Mouse (Mus musculus) CH12.LX (cell line): Measurements from ENCODE around the gene Hoxd12. TPM values are rescaled to one million over a fixed set of nuclear protein-coding genes. Genes with fewer than 3 reads are reported as not detected.

ENCODE experiments used
- DNase-seq: peaks from one replicate; pipeline ENCODE4 v3.0.0-alpha.2; 2013; ENCODE audit errors: extremely low read depth
- H3K27ac ChIP-seq: 2 replicates; pipeline ENCODE4 v1.5.1; 2012; ENCODE audit warnings: low read depth, mild to moderate bottlenecking, control low read depth, moderate library complexity; ENCODE audit not compliant: insufficient read depth
- H3K27me3 ChIP-seq: replicated peaks from 2 replicates; pipeline ENCODE3; 2012; ENCODE audit warnings: inconsistent platforms
- H3K36me3 ChIP-seq, 2 experiments: replicated peaks in 1 of 2; 2 replicates each; pipeline versions ENCODE3 to v1.6.1; 2012; ENCODE audit warnings: inconsistent platforms in 1 of 2, low read length in 1 of 2, mild to moderate bottlenecking in 1 of 2, mixed read lengths in 1 of 2, moderate library complexity in 1 of 2; ENCODE audit not compliant: control insufficient read depth in 1 of 2, insufficient read depth in 1 of 2
- H3K4me1 ChIP-seq, 2 experiments: 2 replicates each; pipeline ENCODE4 v1.6.1; 2012; ENCODE audit warnings: inconsistent platforms in 1 of 2, moderate library complexity in 1 of 2; ENCODE audit not compliant: insufficient read depth in 2 of 2, control insufficient read depth in 1 of 2
- H3K4me2 ChIP-seq: 2 replicates; pipeline ENCODE4 v1.6.1; 2012; ENCODE audit warnings: low read depth, mild to moderate bottlenecking, control low read depth; ENCODE audit not compliant: poor library complexity, insufficient read depth, severe bottlenecking
- H3K4me3 ChIP-seq, 3 experiments: fragments of 150-350 bp in 1 of 3; sonication (generic) in 1 of 3; replicated peaks in 1 of 3; 2 replicates each; pipeline versions ENCODE3 to v1.5.1; 2011 to 2012; ENCODE audit warnings: low read depth in 2 of 3, low read length in 2 of 3, mild to moderate bottlenecking in 2 of 3, moderate library complexity in 2 of 3, control low read depth in 1 of 3, improper control_type of control experiment in 1 of 3, inconsistent platforms in 1 of 3, mixed read lengths in 1 of 3; ENCODE audit not compliant: poor library complexity in 1 of 3
- H3K79me2 ChIP-seq: replicated peaks from 2 replicates; pipeline ENCODE4 v1.6.1; 2012; ENCODE audit warnings: mild to moderate bottlenecking, moderate library complexity; ENCODE audit not compliant: control insufficient read depth, poor library complexity, insufficient read depth, severe bottlenecking; ENCODE audit errors: extremely low read depth
- H3K9ac ChIP-seq: 2 replicates; pipeline ENCODE4 v1.6.1; 2012; ENCODE audit warnings: low read depth, mild to moderate bottlenecking, control low read depth, moderate library complexity; ENCODE audit not compliant: insufficient read depth
- H3K9me3 ChIP-seq: replicated peaks from 2 replicates; pipeline ENCODE3; 2012; ENCODE audit warnings: low read length, inconsistent platforms, mixed read lengths
- CHD1 ChIP-seq: IDR thresholded peaks from 2 replicates; pipeline ENCODE4 v1.6.1; 2012; ENCODE audit warnings: low read depth, low read length, improper control_type of control experiment, inconsistent platforms
- CHD2 ChIP-seq: IDR thresholded peaks from 2 replicates; pipeline ENCODE4 v1.6.1; 2011; ENCODE audit warnings: low read length, improper control_type of control experiment
- E2F4 ChIP-seq: IDR thresholded peaks from 2 replicates; pipeline ENCODE4 v1.6.1; 2011; ENCODE audit warnings: low read depth, low read length, improper control_type of control experiment; ENCODE audit not compliant: insufficient replicate concordance
- JUN ChIP-seq: IDR thresholded peaks from 2 replicates; pipeline ENCODE4 v1.6.1; 2011; ENCODE audit warnings: low read depth, mild to moderate bottlenecking, low read length, improper control_type of control experiment, moderate library complexity; ENCODE audit not compliant: insufficient read depth
- MAFK ChIP-seq: IDR thresholded peaks from 2 replicates; pipeline ENCODE4 v1.6.1; 2011; ENCODE audit warnings: low read length, improper control_type of control experiment; ENCODE audit not compliant: insufficient replicate concordance
- MAX ChIP-seq: IDR thresholded peaks from 2 replicates; pipeline ENCODE4 v1.6.1; 2011; ENCODE audit warnings: low read length, improper control_type of control experiment
- NELFE ChIP-seq: IDR thresholded peaks from 2 replicates; pipeline ENCODE4 v1.6.1; 2011; ENCODE audit warnings: low read depth, low read length, improper control_type of control experiment
- SIN3A ChIP-seq: IDR thresholded peaks from 2 replicates; pipeline ENCODE4 v1.6.1; 2012; ENCODE audit warnings: low read length, improper control_type of control experiment, inconsistent platforms
- USF2 ChIP-seq: conservative IDR thresholded peaks from 2 replicates; pipeline ENCODE4 v1.6.1; 2011; ENCODE audit warnings: low read depth, low read length, improper control_type of control experiment
- ZNF384 ChIP-seq: IDR thresholded peaks from 2 replicates; pipeline ENCODE4 v1.6.1; 2012; ENCODE audit warnings: low read depth, low read length, improper control_type of control experiment, inconsistent platforms
- dilution Hi-C: fragments of 300-500 bp; cut with MboI; formaldehyde crosslinking; loops from 2 replicates; pipeline ENCODE4 v1.14.3; 2020; ENCODE audit warnings: low sequenced_read_pairs; ENCODE audit not compliant: extremely low pct_unique_long_range_greater_than_20kb, extremely low pct_ligation_motif_present
- in situ Hi-C: fragments of 300-500 bp; cut with MboI; formaldehyde crosslinking; loops from 3 replicates; pipeline ENCODE4 v1.14.3; 2019; ENCODE audit warnings: low sequenced_read_pairs, low pct_ligation_motif_present, low pct_unique_long_range_greater_than_20kb, mixed read lengths
- polyA plus RNA-seq: library from polyadenylated mRNA; unstranded; fragments of >175 nt; gene quantifications from 2 replicates; pipeline ENCODE4 v1.2.1, GENCODE M21; 2012; ENCODE audit warnings: low read depth; ENCODE audit not compliant: insufficient read length
- total RNA-seq, 2 experiments: library from RNA; depleted of rRNA; stranded (reverse); fragments of 300-350 nt in 1 of 2; fragments of >200 nt in 1 of 2; gene quantifications; 2 replicates each; pipeline ENCODE4 v1.2.3; 2012 to 2014

Gene Hoxd12
- total and polyA plus RNA-seq, 3 experiments, result not detected

DNA sequence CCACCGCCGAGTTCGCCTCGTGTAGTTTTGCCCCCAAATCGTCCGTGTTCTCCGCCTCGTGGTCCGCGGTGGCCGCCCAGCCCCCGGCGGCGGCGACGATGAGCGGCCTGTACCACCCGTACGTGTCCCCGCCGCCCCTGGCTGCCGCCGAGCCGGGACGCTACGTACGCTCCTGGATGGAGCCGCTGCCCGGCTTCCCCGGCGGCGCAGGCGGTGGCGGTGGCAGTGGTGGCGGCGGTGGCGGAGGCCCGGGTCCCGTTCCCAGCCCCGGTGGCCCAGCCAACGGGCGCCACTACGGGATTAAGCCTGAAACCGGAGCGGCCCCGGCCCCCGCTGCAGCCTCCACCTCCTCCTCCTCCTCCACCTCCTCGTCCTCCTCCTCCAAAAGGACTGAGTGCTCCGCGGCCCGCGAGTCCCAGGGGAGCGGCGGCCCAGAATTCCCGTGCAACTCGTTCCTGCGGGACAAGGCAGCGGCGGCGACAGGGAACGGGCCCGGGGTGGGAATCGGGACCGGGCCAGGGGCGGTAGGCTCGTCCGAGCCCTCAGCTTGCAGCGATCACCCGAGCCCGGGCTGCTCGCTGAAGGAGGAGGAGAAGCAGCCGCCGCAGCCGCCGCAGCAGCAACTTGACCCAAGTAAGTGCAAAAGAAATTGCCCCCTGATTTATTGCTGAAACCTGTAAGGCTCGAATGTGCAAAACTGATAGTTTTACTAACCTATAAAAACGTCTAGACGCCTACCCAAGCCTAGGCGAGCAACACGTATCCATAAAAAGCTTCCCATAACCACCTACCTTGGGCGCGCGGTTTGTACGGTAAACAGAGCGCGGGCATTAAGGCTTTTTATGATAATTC is 23.6 kb downstream of the Hoxd12 start:
- H3K4me3 ChIP-seq, result no peak overlapping the region
- dilution Hi-C loops, result no loop called here

DNA sequence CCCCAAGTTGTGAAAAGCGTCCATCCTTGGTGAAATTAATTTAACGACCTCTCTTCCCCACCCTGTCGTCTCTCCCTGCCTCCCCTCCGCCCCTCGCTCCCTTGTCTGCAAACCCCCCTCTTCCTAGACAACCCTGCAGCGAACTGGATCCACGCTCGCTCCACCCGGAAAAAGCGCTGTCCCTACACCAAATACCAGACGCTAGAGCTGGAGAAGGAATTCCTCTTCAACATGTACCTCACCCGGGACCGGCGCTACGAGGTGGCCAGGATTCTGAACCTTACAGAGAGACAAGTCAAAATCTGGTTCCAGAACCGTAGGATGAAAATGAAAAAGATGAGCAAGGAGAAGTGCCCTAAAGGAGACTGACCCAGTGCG is 24.2 kb downstream of the Hoxd12 start:
- dilution Hi-C loops (no loop called here), in situ Hi-C loops (loop anchor here (10.0 to 25.0 kb wide), 2 partner anchors 446 to 613 kb away; no protein-coding TSS in a partner anchor)
- no peak overlapping the region for H3K4me2 ChIP-seq
- H3K4me1 ChIP-seq, result no peaks in the 10 kb centered on the region
- no peak overlapping the region for H3K27ac ChIP-seq
- H3K79me2 ChIP-seq, result no peaks in the 10 kb centered on the region
- H3K9ac ChIP-seq, result no peak overlapping the region
- H3K9me3 ChIP-seq, result peaks cover 11% of the 10 kb centered on the region
- no peak for DNase-seq
- TF ChIP-seq E2F4 (no peak), ZNF384 (no peak), SIN3A (no peak), MAX (no peak), CHD2 (no peak), MAFK (no peak), CHD1 (no peak), JUN (no peak), NELFE (no peak), USF2 (no peak)
- H3K27me3 ChIP-seq, result no peaks in the 10 kb centered on the region
- no peak overlapping the region for H3K4me3 ChIP-seq
- no peaks in the 10 kb centered on the region for H3K36me3 ChIP-seq

More for the DNA sequence above, 23.6 kb downstream of the Hoxd12 start:
- H3K4me1 ChIP-seq, result no peaks in the 10 kb centered on the region
- no peak overlapping the region for H3K27ac ChIP-seq
- H3K9me3 ChIP-seq, result peaks cover 11% of the 10 kb centered on the region
- H3K4me2 ChIP-seq, result no peak overlapping the region
- no peak for DNase-seq
- no peak for TF ChIP-seq E2F4
- no peak for TF ChIP-seq SIN3A
- TF ChIP-seq CHD1, result no peak
- no peaks in the 10 kb centered on the region for H3K79me2 ChIP-seq
- in situ Hi-C loops, result loop anchor here (10.0 to 25.0 kb wide), 2 partner anchors 446 to 614 kb away; no protein-coding TSS in a partner anchor
- no peaks in the 10 kb centered on the region for H3K36me3 ChIP-seq
- H3K9ac ChIP-seq, result no peak overlapping the region
- no peaks in the 10 kb centered on the region for H3K27me3 ChIP-seq
